Mouse (Mus musculus) erythroid progenitor cell, adult 5-6 weeks (primary cell): ENCODE data around the gene Phlda1. TPM values are rescaled to one million over a fixed set of nuclear protein-coding genes. Genes with fewer than 3 reads are reported as not detected.
"Not testable (repeated sequence)": the region's sequence is repeated elsewhere in the genome, so short reads cannot be mapped to it uniquely, and the experiment has no call there.

Experiments used
- ATAC-seq: replicated peaks from 2 replicates; pipeline ENCODE4 v1.8.0; 2016; ENCODE audit warnings: moderate number of reproducible peaks, mild to moderate bottlenecking, moderate TSS enrichment, inconsistent platforms; ENCODE audit not compliant: poor library complexity, low FRiP score, severe bottlenecking
- total RNA-seq, 2 experiments: library from RNA; stranded (forward) in 1 of 2; stranded (reverse) in 1 of 2; fragments of 150-400 nt in 1 of 2; fragments of 186-747, 209-891 nt in 1 of 2; gene quantifications; 2 replicates each; pipeline versions ENCODE4 v1.2.3 to v1.2.4; 2015 to 2017; ENCODE audit warnings: low replicate concordance in 2 of 2

Phlda1 gene
- total RNA-seq (2015; ENCODE audit: low replicate concordance) (0.84 TPM in 1 of 2 replicates, not detected in the other), total RNA-seq (2017; ENCODE audit: low replicate concordance) (0.38 TPM in 1 of 2 replicates, not detected in the other)

DNA sequence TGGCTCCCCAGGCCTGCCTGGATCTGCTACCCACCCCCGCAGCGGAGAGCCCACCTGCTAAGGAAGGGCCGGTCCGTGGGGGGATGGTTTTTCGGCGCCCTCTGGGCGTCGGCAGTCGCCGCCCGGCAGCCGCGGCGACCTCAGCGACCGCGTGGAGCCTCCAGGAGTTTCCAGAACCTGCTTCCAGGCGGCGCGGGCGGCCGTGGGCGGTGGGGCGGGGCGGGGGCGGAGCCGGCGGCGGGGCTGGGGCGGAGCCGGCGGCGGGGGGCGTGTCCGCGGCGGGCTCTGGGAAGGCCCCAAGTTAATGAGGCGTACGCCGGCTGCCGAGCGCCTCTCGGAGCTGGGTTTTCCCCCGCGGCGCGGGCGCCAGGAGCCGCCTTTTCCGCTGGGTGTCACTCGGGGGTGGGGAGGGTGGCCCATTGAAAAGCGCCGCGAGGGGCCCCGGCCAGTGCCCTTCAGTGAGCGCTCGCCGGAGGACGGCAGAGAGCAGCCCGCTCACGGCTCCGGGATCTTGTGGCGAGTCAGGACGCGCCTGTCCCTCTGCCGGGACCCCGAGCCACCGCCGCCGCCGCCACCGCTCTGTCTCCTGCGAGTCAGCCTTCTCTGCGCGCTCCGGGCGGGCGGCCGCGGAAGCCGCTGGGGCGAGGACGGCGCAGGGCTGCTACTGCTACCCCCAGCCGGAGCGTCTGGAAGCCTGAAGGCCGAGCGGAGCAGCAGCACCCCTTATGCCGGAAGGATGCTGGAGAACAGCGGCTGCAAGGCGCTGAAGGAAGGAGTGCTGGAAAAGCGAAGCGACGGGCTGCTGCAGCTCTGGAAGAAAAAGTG lies at the start of gene Phlda1:
Gene Phlda1, plus strand, starts transcription at position 186 of the 825 bp plus-strand sequence.
- peak; percentile 85 for ATAC-seq

- ATAC-seq, result no peak
Measured at GRCm38 (mm10) chr10:111458088-111458487, 48.0 kb upstream of the Phlda1 start.

DNA sequence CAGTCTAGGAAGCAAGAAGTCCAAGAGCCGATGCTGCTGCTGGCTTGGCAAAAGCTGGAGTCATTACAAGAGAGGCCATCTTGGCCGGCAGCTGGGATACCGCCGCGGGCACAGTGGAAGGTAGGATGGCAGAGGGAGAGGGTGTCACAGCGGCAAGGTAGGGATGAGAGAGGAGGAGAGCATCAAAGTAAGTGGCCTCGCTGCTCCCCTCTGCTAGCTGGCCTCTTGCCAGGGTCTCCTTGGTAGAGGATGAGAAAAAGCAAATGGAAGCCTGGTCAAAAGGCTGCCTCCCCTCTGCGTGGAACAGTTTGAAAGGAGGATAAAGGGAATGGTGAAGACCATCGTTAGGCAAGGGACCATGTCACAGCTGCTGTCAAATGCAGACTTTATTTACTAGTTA lies 47.0 kb upstream of the Phlda1 start:
- ATAC-seq, result no peak

DNA sequence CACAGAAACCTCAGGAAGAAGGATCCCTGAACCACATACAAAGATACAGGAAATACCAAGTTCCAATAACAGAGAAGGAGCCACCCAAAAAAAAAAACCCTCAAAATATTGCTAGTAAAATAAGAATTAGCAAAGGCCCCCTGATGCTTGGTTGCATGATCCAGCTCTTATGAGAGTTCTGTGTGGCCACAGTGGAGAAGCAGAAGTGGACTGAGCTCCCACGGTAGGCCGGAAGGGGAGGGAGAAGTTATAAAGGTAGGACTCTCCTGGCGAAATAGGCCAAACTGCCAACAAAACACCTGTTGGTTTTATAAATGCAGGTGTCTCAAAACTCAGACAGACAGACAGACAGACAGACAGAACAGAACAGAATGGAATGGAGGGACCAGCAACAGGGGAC lies 46.2 kb upstream of the Phlda1 start:
- ATAC-seq, result no peak

GRCm38 (mm10) chr10:111460381-111460780 lies 45.7 kb upstream of the Phlda1 start:
- ATAC-seq, result no peak

DNA sequence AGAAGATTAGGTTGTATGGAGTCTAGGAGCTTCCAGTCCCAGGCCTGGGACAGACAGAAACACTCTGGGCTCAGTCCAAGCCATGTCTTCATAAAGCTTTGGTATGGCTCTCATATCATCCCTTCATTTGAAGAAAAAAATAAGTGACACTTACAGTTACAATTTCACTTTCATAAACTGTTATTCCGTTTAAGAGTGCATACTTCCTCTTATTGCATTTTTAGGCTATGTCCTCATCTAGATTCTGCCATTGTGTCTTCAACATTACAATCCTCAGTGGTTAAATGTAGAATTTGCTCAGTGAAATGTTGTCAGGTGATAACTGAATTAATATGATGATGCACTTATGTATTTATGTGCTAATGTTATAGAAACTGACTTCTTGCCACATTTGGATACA lies 41.3 kb upstream of the Phlda1 start:
- ATAC-seq, result no peak

- no peak for ATAC-seq
Measured at GRCm38 (mm10) chr10:111465409-111465808, 40.7 kb upstream of the Phlda1 start.

DNA sequence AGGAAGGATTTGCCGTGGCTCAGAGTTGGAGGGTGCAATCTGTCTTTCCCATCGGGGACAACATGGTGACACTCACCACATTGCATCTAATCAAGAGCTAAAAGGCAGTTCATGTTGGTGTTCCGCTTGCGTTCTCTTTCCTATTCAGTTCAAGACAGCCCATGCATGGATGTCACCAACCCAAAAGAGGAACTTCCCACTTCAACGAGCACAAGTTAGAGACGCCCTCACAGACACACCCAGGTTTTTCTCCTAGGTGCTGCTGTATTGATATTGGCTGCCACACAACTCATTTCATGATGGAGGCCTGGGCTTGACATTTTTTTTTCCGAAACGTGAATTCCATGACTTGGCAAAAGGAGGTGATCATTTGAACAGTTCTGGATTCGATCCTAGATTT lies 34.9 kb upstream of the Phlda1 start:
- ATAC-seq, result no peak

DNA sequence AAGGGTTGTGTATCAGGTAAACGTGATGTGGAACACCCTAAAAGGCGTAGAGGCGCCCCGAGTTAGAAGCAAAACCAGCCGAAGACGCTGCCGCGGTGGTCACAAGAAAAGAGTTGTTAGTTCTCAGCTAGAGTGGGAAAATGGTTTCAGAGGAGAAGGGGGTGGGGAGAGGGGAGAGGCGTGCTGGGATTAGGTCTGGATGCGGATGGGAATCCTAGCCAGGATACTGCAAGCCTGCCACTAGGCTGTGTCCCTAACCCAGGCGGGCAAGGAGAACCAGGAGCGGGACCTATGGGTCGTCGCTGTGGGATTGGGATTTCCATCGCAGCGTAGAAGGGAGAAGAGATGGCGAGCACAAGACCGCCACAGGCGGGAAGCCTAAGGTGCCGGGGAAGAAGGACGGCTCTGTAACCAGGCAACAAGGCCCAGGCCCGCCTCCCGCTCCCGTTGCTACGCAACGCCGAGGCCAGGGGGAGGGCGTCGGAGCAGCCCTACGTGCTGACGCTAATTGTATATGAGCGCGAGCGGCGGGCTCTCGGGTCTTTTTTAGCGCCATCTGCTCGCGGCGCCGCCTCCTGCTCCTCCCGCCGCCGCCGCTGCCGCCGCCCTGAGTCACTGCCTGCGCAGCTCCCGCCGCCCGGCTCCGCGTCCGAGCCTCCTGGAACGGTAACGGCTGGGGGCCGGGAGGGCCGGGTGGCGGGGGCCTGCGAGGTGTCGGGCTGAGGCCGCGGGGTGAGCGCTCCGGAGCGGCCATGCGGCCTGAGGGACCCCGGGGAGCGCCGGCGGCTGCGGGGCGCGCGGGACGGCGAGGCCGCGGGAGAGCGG lies 33.2 kb upstream of the Phlda1 start, which contains the start of gene Nap1l1:
Gene Nap1l1, plus strand, starts transcription at position 538 of the 825 bp plus-strand sequence.
- peak; percentile 95 for ATAC-seq

- ATAC-seq, result peak; percentile 61
Measured at GRCm38 (mm10) chr10:111473511-111474371, 32.3 kb upstream of the Phlda1 start.

GRCm38 (mm10) chr10:111476301-111476700 lies 29.8 kb upstream of the Phlda1 start:
- ATAC-seq, result no peak

- ATAC-seq, result no peak
Measured at GRCm38 (mm10) chr10:111476989-111477510, 29.0 kb upstream of the Phlda1 start.

DNA sequence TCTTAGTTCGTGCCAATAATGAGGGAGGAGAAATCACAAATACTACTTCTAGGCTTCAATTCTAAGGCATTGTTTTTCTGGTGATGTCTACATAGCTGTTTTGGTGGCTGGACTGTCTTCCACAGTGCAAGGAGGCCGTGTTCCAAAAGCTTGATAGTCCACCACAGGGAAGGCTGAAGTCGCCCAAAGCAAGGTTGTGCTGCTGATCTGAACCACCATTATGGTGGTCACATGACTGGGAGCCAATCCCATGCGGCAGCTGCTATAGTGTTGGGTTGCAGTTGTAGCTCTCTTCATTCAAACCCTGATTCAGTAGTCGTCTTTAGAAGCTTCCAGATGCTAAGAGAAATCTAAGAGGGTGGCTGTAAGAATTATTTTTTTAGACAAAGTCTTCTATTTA lies 26.5 kb upstream of the Phlda1 start:
- ATAC-seq, result no peak

- no peak for ATAC-seq
Measured at GRCm38 (mm10) chr10:111482654-111483053, 23.4 kb upstream of the Phlda1 start.

DNA sequence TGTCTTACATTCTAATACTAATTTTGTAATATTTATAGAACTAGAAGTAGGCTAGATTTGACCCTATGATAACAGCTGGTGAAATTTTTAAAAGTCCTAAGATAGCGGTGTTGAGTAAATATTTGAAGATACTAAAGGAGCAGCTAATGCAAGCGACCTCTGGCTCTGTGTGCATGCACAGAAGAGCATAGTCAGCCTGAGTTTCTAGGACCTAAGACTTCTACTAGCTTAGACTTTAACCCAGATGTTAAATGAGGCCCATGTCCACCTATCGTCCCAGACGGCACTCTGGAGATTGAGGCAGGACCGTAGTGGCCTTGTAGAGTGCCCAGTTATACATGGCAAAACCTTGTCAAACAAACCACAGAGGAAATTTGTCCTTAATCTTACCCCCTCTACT lies 22.0 kb upstream of the Phlda1 start:
- no peak for ATAC-seq

- no peak for ATAC-seq
Measured at GRCm38 (mm10) chr10:111488793-111489192, 17.3 kb upstream of the Phlda1 start.

DNA sequence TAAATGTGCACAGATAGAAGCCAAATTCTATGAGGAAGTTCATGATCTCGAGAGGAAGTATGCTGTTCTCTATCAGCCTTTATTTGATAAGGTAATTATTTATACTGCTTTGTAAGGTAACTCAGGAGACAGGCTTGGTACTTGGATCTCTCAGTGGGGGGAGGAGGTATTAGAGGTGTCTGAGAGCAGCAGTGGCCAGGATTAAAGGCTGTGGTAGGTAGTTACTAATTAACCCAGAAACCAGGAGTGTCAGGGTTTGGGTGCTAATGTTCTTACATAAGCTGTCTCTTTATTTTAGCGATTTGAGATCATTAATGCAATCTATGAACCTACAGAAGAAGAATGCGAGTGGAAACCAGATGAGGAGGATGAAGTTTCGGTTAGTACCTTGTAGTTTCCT lies 16.0 kb upstream of the Phlda1 start:
- ATAC-seq, result not testable (repeated sequence)

DNA sequence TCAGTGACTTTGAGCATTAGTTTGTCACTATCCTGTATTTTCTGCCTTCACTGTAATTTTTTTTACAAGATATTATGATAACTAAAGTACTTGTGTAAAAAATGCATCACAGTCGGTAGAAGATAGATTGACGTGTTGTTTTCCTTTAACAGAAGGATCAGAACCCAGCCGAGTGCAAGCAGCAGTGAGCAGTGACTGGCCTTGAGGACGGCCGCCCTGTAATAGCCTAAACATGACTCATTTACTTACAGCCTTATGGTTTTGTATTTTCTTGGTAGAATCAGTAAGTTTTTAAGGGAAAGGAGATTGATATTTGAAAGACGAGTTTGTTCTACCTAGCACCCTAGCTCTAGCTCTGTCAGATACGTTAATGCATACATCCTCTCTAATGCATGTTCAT lies 10.2 kb upstream of the Phlda1 start:
- no peak for ATAC-seq

- no peak for ATAC-seq
Measured at GRCm38 (mm10) chr10:111499892-111500291, 6.2 kb upstream of the Phlda1 start.

DNA sequence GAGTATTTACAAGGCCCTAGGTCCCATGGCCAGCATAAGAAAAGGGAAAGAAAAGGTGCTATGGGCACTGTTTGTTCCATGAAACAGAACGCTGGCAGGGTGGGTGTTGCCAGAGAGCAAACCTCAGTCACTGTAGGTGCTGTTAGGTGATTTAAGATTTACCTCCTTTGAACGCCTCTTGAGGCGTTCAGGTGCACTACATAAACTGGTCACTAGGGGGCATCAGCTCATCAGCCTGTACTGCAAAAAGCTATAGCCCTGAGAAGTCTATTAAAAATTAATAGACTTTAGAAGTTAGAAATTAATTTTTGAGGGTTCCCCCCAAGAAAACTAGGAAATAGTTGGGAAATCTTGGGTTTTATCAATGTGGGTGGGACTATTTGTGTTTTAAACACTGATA lies 3.0 kb upstream of the Phlda1 start:
- ATAC-seq, result peak; percentile 62
